Mouse (Mus musculus): ENCODE data around the gene Itsn1.

DNA sequence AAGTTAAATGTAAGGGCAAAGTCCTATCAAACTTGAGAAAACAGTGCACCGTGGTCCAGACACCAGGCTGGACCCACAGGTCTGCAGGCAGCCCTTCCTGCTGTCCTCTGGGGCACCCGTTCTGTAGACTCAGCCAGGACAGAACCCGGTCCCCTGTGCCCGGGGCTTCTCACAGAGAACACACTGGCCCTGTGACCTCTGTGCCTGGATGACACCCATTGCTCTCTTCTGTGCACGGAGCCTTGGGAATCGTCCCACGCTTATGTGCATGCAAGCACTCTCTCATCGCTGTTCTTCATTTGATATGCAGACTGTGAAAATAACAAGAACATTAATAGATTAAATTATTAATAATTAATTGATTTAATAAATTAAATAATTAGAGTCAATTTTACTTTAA, 130.9 kb downstream of the Itsn1 start:
- TF ChIP-seq EP300 (IDR thresholded peaks at IDR 0.05; ENCODE audit: low read depth): no peak
- no peak for TF ChIP-seq CTCF (IDR thresholded peaks at IDR 0.05; ENCODE audit: low read depth)

All from liver, embryonic 14.5 days (tissue).